Comparison of ENCODE assay signal across 18 mouse cellular contexts in the genomic region with DNA sequence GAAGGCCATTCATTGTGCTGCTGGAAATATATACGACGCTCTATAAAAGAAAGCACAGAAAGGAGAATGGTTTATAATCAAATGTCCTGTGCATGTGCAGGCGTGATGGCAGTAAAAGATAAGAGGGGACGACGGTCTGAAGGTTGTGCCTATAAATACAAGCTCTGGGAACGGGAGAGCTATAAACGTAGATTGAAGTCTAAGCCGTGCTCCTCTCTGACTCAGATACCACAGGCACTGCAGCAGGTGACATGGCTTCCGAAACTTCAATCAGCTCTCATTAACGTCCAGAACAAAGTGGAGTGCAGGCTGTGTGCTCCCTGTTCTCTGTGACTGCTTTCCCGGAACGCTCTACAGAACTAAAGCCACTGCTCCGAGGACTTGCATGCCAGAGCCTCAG. TPM values are rescaled to one million over a fixed set of nuclear protein-coding genes. Genes with fewer than 3 reads are reported as not detected.
"Had no signal": no experiment of that assay in that cellular context is flagged by ENCODE, and none has a peak within 500 bp of the region (broad histone marks: within the 10 kb centered on the region; RNA-seq: fewer than 3 reads in every experiment).

No protein-coding gene starts in this region.

- H3K36me3 ChIP-seq: liver, embryonic 13.5 days; liver, embryonic 15.5 days; lung, embryonic 15.5 days; midbrain, embryonic 10.5 days; midbrain, embryonic 13.5 days; midbrain, embryonic 15.5 days; neural tube, embryonic 12.5 days had no signal

- H3K27me3 ChIP-seq: midbrain, embryonic 13.5 days; neural tube, embryonic 12.5 days had no signal

- H3K9ac ChIP-seq: liver, embryonic 13.5 days; liver, embryonic 15.5 days; liver, postnatal 0 days; lung, embryonic 15.5 days; midbrain, embryonic 13.5 days; midbrain, embryonic 15.5 days; neural tube, embryonic 12.5 days had no signal

- H3K27ac ChIP-seq: liver, embryonic 13.5 days; liver, embryonic 15.5 days; lung, embryonic 15.5 days; midbrain, embryonic 10.5 days; midbrain, embryonic 13.5 days; midbrain, embryonic 15.5 days; neural tube, embryonic 12.5 days had no signal

- H3K4me3 ChIP-seq: liver, embryonic 13.5 days; liver, embryonic 15.5 days; lung, embryonic 15.5 days; midbrain, embryonic 10.5 days; midbrain, embryonic 13.5 days; midbrain, embryonic 15.5 days; myocyte; neural tube, embryonic 12.5 days had no signal

- DNase-seq: liver, embryonic 13.5 days; liver, postnatal 0 days; lung, adult 2 months; lung, postnatal 14 days; lung, postnatal 36 days; right cerebral cortex, postnatal 14 days; spleen, adult 18-20 months; thymus, adult 18-20 months; thymus, postnatal 14 days; thymus, postnatal 36 days had no signal

- H3K4me2 ChIP-seq: liver, embryonic 13.5 days; liver, embryonic 15.5 days; lung, embryonic 15.5 days; midbrain, embryonic 13.5 days; midbrain, embryonic 15.5 days; neural tube, embryonic 12.5 days had no signal

- H3K9me3 ChIP-seq: liver, embryonic 13.5 days; liver, embryonic 15.5 days; lung, embryonic 15.5 days; midbrain, embryonic 10.5 days; midbrain, embryonic 13.5 days; midbrain, embryonic 15.5 days; neural tube, embryonic 12.5 days had no signal

- ATAC-seq: liver, postnatal 0 days; lung, postnatal 0 days; midbrain, embryonic 13.5 days; midbrain, embryonic 15.5 days had no signal

- H3K4me1 ChIP-seq: liver, embryonic 13.5 days; liver, embryonic 15.5 days; midbrain, embryonic 10.5 days; midbrain, embryonic 13.5 days; midbrain, embryonic 15.5 days; neural tube, embryonic 12.5 days had no signal

RNA-seq across cellular contexts. Expression of gene Lyzl4, which starts 15.2 kb away (rescaled TPM):
- polyA plus RNA-seq: liver, embryonic 15.5 days; lung, embryonic 15.5 days; lung, postnatal 0 days; midbrain, embryonic 10.5 days; myocyte; neural tube, embryonic 12.5 days had no signal
